Mouse (Mus musculus) embryonic stem cell, embryonic (primary cell): ENCODE results near the gene Mab21l1.

ENCODE experiments used
- CTCF ChIA-PET, 4 experiments: fragments of 300-600 bp in 2 of 4; fragments of 350-600 bp in 2 of 4; sonication (Branson Sonifier 250); formaldehyde crosslinking; loops; one replicate each; lab custom pipeline; 2022; ENCODE audit warnings: inconsistent platforms in 2 of 4; lab: Charles Lee
- POLR2A ChIA-PET, 4 experiments: fragments of 300-600 bp in 2 of 4; fragments of 350-600 bp in 2 of 4; sonication (Branson Sonifier 250); formaldehyde crosslinking; loops; one replicate each; lab custom pipeline; 2022; ENCODE audit warnings: antibody characterized with exemption in 4 of 4, inconsistent platforms in 1 of 4; lab: Charles Lee

Gene Mab21l1

DNA sequence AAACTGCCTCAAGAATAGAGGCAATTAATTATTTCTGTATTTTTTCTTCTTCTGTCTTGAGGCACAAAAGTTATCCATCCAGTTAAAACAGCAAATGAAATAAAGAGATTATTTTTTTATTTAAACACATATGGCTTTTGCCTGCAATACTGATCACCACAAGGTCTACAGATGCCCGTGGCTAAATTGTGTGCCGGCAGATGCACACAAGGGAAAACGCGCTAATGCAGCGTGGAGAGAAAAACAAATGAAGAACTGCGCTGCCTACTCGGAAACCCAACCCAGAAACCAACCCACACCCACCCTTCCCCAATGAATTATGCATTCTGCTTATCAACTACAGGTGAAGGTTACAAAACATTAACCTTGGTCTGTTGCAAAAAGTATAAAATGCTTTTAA lies 7.1 kb upstream of the Mab21l1 start:
- ChIA-PET CTCF (no interaction called here), POLR2A (interaction anchor here in 1 of 4 experiments (1.9 kb wide), 1 partner anchor 16 kb away, joined by 4 read pairs; no protein-coding TSS in a partner anchor)

DNA sequence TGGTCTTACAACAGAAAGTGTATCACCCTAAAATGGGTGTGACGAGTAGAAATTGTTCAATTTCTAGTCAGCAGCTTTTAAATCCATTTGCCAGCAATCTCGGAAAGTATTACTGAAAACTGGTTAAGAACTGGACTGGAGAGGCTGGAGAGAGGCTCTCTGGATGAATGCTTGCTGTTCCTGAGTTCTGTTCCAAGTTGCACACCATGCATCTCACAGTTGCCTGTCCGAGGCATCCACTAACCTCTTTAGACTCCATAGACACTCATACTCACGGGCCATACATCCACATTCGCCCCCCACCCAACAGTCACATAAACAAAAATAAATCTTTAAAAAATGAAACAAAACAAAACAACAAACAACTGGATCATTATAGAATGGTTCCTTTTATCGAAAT lies 6.6 kb upstream of the Mab21l1 start:
- POLR2A ChIA-PET = no interaction called here
- CTCF ChIA-PET = no interaction called here

- ChIA-PET POLR2A (no interaction called here), CTCF (no interaction called here)
Measured at GRCm38 (mm10) chr3:55777501-55777900, 4.8 kb upstream of the Mab21l1 start.

DNA sequence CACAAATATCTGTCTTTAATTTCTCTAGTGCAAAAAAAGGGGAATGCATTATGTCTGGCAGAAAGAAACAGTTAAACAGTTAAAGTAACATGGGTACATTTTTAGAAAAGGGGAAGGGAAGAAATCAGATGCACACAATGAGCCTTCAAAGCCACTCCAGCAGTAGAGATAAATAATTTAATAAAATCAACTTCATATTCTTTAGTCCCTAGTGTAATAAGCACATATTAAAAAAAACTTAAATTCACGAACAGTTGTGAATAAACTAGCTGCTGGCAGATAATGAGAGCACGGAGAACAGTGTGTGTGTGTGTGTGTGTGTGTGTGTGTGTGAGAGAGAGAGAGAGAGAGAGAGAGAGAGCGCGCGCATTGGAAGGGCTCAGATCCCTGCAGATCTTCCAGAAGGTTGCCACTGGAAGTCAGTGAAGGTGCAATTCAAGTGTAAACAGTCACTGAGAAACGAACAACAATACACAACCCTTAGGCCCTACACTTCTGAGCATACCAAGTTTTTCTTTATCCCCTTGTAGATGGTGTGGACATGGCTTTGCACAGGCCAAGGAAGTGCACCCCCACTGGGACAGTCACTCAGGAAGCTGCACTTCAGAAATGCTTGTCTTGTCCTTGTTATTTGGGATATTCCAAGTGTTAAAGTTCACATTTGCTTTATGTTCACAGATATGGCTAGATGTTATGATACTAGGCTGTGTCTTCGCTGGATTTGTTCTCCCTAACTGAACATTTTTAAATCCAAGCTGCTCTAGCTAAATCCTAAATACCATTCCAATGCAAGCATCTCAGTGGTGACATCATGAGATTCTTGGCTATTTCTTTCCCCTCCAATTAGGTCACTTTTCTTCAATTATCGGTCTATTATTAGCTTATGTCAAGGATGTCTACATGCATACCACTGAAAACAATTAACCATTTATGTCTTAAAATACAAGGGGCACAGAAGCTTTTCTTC lies 3.3 kb upstream of the Mab21l1 start:
- ChIA-PET POLR2A (interaction anchor here in 1 of 4 experiments (2.5 kb wide), 1 partner anchor 11 kb away, joined by 7 read pairs; no protein-coding TSS in a partner anchor), CTCF (no interaction called here)

DNA sequence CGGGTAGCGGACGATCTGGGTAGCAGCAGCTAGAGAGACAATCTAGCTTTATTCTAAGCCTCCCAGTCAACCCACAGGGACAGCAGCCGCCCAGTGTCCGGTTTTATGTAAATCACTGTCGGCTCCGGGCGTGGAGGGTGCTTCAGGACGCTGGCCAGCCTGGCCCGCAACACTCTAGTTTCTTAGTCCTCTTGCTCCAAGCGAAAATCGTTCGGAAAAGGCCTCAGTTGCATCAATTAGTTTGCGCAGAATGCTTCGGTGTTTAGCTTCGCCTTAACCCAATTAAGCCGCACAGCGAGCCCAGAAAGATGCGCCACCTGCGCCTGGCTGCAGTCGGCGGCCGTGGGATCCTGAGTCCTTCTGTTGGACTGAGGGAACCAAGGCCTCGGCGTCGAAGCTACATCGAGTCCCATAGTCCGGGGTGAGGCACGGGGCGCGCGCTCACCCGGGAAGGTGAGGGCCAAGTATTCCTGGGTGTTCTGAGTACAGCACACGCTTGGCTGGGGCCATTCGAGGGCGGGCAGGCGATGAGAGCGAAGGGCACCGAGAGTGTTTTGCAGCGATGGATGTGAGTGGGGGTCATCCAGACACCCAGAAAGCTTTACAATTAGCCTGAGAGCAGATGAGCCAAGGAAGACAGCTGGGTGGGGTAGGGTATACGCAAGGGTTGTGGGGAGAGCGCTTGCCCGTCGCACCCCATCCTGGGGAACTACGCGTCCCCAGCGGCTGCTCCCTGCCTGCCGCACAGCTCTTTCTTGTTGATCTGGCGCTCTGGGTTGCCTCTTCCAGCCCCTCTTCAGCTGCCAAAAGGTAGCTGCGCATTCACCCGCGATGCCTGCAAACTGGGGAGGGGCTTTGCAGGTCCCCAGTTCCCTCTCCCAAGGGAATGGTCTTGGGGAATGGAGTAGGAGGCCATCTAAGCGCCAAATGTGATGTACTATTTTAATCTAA lies 1.9 kb upstream of the Mab21l1 start:
- ChIA-PET POLR2A (interaction anchor here in 1 of 4 experiments (1.2 to 2.5 kb wide), 3 partner anchors 9 to 21 kb away, joined by 3 to 7 read pairs (median 3); no protein-coding TSS in a partner anchor), CTCF (no interaction called here)

GRCm38 (mm10) chr3:55781429-55782055 lies 768 bp upstream of the Mab21l1 start:
- ChIA-PET POLR2A (interaction anchor here in 1 of 4 experiments (1.2 to 2.5 kb wide), 3 partner anchors 8 to 20 kb away, joined by 3 to 7 read pairs (median 3); no protein-coding TSS in a partner anchor), CTCF (no interaction called here)

DNA sequence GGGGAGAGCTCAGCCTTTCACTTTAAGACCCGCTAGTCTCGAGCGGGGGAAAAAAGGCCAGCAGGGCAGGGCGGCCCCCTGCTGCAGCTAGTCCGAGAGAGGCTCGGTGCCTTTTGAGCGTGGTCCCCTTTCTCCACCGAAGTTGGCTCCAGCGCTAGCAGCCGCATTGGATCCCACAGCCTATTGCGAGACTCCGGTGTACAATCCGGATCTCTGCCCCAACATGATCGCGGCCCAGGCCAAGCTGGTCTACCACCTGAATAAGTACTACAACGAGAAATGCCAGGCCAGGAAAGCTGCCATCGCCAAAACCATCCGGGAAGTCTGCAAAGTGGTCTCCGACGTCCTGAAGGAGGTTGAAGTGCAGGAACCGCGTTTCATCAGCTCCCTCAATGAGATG lies 461 bp downstream of the Mab21l1 start:
- ChIA-PET CTCF (no interaction called here), POLR2A (interaction anchor here in 1 of 4 experiments (1.3 kb wide), 1 partner anchor 19 kb away, joined by 5 read pairs; no protein-coding TSS in a partner anchor)

- ChIA-PET CTCF (no interaction called here), POLR2A (interaction anchor here in 1 of 4 experiments (1.3 kb wide), 1 partner anchor 20 kb away, joined by 5 read pairs; no protein-coding TSS in a partner anchor)
Measured at GRCm38 (mm10) chr3:55783171-55784081, 1.1 kb downstream of the Mab21l1 start.

- ChIA-PET POLR2A (no interaction called here), CTCF (no interaction called here)
Measured at GRCm38 (mm10) chr3:55784101-55784500, 1.8 kb downstream of the Mab21l1 start.

GRCm38 (mm10) chr3:55785266-55785980 lies 3.1 kb downstream of the Mab21l1 start:
- ChIA-PET CTCF (no interaction called here), POLR2A (no interaction called here)

GRCm38 (mm10) chr3:55785981-55786725 lies 3.8 kb downstream of the Mab21l1 start:
- CTCF ChIA-PET = no interaction called here
- POLR2A ChIA-PET = no interaction called here

- ChIA-PET CTCF (no interaction called here), POLR2A (no interaction called here)
Measured at GRCm38 (mm10) chr3:55786835-55787486, 4.7 kb downstream of the Mab21l1 start.

- CTCF ChIA-PET = interaction anchor here in 1 of 4 experiments (0.6 kb wide), 1 partner anchor 433 kb away, joined by 3 read pairs; no protein-coding TSS in a partner anchor
- POLR2A ChIA-PET = no interaction called here
Measured at GRCm38 (mm10) chr3:55787487-55788213, 5.3 kb downstream of the Mab21l1 start.

DNA sequence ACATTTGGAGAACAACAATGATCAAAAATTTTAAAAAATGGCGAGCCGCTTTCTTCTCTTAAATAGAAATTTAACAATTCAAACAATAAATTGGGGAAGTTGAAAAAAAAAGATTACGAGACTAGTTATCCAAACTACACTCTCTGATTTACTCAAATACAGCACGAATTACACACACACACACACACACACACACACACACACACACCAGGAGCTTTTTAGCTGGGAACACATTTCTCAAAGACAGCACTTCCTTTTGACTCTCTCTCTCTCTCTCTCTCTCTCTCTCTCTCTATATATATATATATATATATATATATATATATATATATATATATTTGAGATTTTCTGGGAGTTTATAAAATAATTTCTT lies 5.9 kb downstream of the Mab21l1 start:
- POLR2A ChIA-PET = no interaction called here
- CTCF ChIA-PET = interaction anchor here in 1 of 4 experiments (0.6 kb wide), 1 partner anchor 434 kb away, joined by 3 read pairs; no protein-coding TSS in a partner anchor

GRCm38 (mm10) chr3:55788621-55789201 lies 6.4 kb downstream of the Mab21l1 start:
- ChIA-PET CTCF (no interaction called here), POLR2A (interaction anchor here in 1 of 4 experiments (1.5 kb wide), 1 partner anchor 15 kb away, joined by 3 read pairs; no protein-coding TSS in a partner anchor)
